Mouse (Mus musculus): ENCODE results near the gene Sgpp2. TPM values are rescaled to one million over a fixed set of nuclear protein-coding genes. Genes with fewer than 3 reads are reported as not detected.

The Sgpp2 gene
- polyA plus RNA-seq (2012; fragmentation: generic; extraction: Trizol), result under 1 TPM; 0.01 to 0.12 TPM

GRCm38 (mm10) chr1:78310021-78310752, at the start of gene Sgpp2:
Sgpp2 (plus strand) TSS chr1:78310345.

Other genes with a start within 250 kb of the Sgpp2 start
- gene Pax3, start 113.2 kb upstream of the Sgpp2 start, polyA plus RNA-seq (2012; fragmentation: generic; extraction: Trizol), result under 1 TPM; 0.01 to 0.06 TPM
- 10 to 100 TPM; 15.0 to 29.7 TPM for gene Farsb, start 178.6 kb downstream of the Sgpp2 start, polyA plus RNA-seq (2012; fragmentation: generic; extraction: Trizol)
- gene Mogat1, start 200.6 kb downstream of the Sgpp2 start, polyA plus RNA-seq (2012; fragmentation: generic; extraction: Trizol), result under 1 TPM in 1 of 2 experiments, not detected in 1; 0.31 TPM
- not detected for gene BC035947, start 201.8 kb downstream of the Sgpp2 start, polyA plus RNA-seq (2012; fragmentation: generic; extraction: Trizol)

Measured in C3H10T1/2 (cell line).